Mouse (Mus musculus) kidney, postnatal 25 days (tissue): ENCODE results near the gene Arhgef1.

Experiments used
- DNase-seq, 2 experiments: peaks; one replicate each; pipeline ENCODE4 v3.0.0; 2021; ENCODE audit warnings: mixed read lengths in 2 of 2

Gene Arhgef1

DNA sequence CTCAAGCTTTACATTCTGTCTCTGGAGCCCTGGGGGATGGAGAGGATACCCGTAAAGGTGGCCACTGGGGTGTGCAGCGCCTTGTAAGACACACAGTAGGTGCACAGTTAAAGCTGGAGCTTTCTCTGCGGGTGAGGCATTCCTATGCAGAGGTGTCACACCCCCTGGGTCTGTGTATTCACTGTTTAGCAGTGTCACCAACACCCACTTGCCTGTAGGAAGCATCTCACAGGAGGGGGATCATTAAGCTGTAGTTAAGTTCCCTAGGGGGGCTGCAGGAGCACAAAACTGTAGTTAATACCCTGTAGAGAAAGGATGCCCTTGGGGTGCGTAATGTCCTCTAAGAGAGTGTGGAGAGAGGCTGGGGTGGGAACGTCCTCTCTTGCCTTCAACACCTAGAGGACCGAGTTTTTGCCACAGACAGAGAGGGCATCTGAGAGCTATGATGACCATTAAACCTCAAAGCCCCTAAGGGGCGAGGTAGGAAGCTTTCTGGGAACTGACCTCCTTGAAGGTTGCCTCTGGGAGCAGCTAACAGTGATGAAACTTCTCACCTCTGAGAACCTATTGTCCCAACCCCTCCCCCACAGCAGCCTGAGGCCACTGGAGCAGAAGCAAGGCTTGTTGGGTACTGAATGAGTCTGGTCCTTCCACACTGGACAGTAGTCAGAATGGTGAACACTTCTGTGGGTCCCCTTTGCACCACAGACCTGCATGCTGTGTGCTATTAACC is 44.8 kb downstream of the Arhgef1 start:
- DNase-seq: no peak

DNA sequence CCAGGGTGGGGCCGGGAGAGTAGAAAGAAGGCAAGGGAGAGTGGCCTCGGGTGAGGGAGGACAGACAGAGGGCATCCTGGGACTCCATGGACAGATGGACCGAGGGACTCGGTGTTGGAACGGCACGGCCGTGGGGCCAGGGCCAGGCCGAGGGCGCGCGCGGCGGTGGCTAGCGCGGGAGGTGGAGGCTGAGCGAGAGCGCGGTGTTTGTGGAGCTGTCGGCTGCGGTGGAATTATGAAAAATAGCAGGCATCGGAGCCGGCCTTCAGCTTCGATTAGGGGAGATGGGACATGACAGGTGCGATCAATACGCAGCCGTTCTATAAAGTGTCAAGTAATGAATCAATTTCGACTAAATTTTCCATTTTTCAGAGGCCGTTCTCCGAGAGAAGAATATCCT is 46.1 kb downstream of the Arhgef1 start:
- DNase-seq: no peak

DNA sequence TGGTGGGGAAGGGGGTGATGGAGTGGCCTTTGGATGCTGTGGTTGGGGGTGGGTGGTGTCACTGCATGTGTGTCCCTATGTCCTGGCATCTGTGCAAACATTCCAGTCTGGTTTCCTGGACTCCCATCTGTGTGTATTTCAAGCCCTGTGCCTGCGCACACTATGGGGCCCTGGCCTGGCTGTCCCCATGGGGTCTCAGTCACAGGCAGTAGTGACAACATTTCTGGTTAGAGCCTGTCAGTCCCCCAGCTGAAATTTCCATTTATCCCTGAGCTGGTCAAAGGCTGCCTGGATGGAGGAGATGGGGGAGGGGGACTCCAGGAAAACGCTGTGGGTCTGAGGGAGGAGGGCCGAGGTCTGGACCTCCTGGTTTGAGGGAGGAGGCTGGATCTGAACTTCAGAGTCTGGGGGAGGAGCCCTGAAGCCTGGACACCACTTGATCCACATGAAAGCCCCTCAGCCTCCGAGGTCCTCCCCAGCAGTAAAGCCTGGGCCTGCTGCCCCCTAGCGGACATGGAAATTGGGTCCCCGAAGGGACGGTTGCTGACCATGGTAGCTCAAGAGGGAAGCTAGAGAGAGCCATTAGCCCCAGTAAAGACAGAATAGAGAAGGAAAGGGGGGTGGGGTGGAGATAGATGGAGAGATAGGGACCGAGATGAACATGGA is 47.4 kb downstream of the Arhgef1 start:
- peak; percentile 68 to 79 for DNase-seq

DNA sequence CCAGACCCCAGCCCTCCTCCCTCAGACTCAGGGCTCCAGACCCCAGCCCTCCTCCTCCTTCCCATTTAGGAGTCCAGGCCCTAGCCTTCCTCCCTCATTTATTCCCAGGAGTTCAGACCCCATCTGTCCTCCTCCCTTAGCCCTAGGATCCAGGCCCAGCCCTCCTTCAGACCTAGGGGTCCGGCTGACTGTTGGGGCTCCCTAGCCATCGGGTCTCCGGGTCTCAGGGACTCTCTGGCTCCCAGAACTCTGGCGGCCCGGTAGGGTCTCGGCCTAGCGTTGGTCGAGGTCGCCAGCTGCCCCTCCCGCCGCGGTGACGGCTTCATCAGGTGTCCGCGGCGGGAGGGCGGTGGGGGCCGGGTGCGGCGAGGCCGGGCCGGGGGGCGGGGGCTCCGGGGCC is 51.3 kb downstream of the Arhgef1 start:
- DNase-seq: no peak

DNA sequence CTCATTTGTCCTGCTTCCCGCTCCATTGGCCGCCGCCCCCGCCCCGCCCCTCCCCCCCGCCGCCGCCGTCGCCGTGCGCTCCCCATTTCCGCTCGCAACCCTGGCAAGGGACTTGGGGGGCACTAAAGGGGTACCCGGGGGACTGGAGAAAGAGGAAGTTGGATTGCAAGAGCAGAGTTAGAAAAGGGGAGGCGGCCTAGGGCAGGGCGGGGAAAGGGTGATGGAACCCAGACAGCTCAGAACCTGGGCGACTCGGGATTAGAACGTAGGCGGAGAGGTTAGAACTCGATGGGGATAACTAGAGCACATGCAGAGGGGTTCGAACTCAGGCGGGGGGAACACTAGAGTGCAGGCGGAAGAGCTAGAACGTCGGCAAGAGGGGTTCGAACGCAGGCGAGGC is 51.7 kb downstream of the Arhgef1 start:
- DNase-seq: peak in 1 of 2 experiments; percentile 16

DNA sequence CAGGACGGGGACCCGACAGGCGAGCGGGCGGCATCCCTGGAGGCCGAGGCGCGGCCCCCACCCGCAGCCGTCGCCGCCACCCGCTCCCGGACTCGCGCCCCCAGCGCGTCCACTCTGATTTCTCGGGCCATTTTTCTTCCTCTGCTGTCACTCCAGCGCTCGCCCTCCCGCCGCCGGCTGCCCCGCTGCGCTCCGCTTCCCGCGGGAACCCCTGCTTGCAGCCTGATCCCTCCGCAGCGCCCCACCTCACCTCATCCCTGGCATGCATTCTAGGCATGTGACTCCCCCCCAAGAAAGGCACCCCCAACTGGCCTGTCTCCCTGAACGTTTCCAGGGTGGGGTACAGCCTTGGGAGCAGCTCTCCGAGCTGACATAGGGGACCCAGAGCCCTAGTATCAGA is 52.5 kb downstream of the Arhgef1 start:
- DNase-seq: no peak

DNA sequence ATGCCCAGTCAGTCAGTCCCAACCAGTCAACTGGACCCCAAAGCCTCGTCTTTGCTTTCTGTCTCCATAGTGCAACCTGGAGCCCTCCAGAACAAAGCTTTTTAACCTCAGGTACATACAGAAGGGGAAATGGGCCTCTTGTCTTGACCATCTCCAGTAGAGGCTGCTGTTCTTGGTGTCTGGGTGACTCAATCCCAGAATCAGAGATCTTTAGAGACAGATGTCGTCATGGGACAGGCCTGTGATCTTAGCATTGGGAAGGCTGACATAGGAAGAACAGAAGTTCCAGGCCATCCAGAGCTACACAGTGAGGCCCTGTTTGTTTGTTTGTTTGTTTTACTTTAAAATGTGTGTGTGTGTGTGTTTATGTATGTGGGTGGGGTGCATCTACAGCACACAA is 61.6 kb downstream of the Arhgef1 start:
- DNase-seq: no peak

DNA sequence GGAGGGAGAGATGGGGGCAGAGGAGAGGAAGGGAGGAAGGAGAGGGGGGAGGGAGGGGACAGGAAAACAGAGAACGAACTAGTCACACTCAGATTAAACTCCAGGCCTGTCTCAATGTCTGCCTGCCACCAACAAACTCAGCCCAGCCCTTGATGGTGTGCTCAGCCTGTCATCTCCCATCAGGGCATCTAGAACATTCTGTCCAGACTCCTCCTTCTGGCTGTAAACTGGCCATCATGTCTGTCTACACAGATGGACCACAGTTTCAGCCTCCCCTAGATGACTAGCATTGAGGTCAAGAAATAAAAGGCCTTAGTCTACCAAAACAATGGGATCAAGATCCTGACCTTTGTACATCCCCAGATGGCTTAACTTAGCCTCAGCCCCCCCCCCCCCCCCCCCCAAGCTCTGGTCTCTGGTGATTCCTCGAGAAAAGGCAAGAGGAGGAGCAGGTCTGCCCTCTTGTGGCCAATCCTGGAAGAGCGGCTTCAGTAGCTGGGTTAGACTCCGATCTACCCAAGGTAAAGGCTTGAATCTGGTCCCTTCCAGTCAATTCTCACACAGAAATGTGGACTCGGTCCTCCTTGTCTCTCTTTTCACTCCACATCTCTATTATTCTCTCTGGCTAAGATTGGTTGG is 62.3 kb downstream of the Arhgef1 start:
- DNase-seq: peak; percentile 79 to 91

DNA sequence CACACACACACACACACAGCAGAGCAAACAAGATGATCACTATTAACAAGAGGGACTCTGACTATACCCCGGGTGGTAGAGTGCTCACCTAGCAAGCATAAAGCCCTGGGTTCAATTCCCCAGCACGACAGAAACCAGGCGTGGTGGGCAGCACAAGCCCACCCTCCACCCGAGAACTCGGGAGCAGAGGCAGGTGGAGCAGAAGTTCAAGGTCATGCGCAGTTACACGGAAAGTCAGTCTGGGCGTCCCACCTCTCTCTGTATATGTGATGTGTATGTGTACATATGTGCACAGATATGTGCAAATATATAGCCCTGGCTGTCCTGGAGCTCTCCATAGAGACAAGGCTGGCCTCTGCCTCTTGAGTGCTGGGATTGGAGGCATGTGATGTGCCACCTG is 65.3 kb downstream of the Arhgef1 start:
- DNase-seq: no peak

DNA sequence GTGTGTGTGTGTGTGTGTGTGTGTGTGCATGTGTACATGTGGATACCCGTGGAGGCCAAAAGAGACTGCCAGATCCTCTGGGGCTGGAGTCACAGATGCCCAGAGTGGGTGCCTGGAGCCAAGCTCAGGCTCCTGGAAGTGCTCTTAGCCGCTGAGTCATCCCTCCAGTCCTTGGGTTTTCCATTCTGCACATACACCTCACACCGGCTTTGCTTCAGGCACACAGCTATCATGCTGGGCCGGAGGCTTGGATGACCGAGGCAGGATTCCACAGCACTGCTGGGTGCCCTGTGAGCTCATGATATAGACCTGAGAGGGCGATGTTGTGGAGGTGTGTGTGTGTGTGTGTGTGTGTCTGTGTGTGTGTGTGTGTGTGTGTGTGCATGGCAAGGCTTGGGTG is 65.8 kb downstream of the Arhgef1 start:
- no peak for DNase-seq

DNA sequence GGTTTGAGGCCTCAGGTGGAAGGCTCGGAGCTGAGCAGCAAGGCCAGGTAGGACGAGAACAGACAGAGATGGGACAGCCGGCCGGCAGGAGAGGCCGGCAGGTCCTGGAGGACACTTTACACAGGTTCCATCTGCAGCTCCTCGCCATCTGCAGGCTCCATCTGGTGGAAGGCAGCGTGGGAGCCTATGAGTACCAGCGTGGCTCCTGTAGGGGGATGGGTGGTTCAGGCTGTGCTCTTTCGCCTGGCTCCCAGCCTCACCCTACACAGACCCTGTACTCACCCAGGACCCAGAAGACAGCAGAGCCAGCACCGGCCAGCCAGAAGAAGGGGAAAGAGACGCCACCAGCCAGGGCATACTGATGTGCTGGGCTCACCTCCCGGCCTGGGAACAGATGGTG is 67.1 kb downstream of the Arhgef1 start:
- DNase-seq: peak in 1 of 2 experiments; percentile 37

DNA sequence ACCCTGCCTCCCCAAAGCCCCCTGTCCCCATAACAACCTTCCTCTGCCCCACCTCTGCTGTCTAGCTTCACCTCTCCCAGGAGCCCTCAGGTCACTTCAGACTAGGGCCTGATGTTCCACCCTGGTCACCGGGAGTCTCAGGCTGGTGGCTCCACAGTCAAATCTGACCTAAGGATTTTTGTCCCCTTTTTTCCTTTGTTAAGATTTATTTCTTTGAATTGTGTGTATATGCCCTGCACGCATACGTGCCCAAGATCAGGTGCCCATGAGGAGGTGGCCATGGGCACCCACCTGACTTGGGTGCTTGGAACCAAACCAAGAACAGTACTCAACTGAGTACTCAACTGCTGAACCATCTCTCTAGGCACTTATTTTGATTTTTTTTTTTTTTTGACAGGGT is 67.6 kb downstream of the Arhgef1 start:
- peak in 1 of 2 experiments; percentile 19 for DNase-seq

DNA sequence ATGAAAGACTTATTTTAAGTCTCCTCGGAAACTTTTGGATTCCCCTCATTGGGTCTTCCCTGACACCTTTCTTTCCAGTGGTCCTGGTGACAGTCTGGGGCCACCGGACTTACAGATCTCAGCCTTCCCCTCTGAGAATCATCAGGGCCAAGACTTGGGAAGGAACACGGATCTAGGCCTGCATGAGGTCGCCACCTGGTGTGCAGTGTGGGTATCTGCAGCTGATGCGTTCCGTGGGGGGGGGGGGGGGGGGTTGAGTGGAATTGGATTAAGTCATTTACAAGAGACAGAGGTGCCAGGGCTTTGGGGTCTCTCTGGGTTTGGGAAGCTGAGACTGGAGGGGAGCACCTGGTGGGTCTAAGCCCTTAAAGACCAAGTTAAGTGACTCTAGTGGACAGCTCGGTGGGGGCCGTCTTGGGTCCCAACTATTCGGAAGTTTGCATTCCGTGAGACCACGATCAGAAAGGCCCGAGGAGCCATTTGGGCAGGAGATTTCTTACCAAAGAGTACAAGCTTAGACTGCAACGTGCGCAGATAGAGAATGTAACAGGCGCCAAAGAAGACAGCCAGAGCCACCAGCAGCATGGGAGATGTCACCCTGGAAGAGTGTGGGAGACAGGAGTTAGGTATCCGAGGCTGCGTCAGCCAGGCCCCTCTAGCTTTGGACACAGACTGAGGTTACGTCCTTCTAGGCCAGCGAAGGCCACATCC is 68.7 kb downstream of the Arhgef1 start:
- DNase-seq: peak; percentile 36 to 56

DNA sequence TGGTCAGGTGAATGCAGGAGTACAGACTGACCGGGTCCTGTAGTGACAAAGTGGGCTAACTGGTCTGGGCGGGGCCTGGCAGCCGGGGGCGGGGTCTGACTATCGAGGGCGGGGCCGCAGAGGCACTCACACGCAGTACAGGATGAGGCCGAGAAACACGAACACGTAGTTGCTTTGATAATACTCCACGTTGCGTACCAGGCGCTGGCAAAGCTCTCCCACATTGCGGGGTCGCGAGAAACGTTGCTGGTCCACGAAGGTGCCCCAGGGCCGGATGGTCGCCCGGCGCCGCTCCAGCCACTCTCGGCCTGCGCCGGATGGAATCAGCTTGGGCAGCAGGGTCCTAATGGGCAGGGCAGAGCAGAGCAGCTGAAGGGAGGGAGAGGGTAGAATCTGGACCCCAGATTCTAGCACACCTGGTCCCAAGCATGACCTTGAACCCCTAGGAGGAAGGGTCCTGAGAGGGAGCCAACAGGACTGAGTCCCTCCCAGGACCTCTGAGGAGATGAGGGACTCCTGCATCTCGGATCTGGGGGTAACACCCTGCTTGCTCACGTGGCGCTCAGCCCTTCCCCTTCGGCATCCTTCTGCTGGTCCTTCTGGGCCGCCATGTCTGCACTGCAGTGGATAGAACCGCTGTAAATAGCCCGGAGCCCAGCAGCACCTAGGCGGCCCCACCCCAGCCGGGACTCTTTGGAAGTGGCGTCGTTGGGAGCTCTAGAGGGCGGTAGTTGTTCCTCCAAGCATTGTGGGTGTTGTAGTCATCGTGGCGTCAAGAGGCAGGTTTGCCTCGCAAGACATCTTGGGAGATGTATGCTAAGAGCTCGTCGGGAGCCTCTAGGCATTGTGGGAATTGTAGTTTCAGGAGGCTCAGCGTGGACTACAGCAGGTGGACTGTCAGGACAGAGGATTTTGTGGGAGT is 69.5 kb downstream of the Arhgef1 start, which contains the start of gene Rabac1:
Gene Rabac1, minus strand, starts transcription at position 783 of the 922 bp plus-strand sequence.
- DNase-seq: peak; percentile 93 to 97

DNA sequence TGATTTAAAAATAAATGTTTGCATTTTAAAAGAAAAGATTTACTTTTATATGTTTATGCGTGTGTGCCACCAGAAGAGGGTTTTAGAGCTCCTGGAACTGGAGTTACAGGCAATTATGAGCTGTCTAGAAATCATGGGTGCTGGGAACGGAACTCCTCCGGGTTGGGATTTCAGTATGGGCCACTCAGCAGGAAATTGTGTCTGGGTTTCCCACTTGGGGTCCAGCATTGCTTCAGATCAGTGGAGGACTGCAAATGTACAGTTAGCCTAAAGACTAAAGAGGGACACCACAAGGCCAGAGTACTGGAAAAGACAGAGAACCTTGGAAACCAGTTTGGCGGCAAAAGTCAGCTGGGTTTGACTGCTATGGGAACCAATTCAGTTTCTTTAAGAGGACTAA is 70.5 kb downstream of the Arhgef1 start:
- DNase-seq: no peak

DNA sequence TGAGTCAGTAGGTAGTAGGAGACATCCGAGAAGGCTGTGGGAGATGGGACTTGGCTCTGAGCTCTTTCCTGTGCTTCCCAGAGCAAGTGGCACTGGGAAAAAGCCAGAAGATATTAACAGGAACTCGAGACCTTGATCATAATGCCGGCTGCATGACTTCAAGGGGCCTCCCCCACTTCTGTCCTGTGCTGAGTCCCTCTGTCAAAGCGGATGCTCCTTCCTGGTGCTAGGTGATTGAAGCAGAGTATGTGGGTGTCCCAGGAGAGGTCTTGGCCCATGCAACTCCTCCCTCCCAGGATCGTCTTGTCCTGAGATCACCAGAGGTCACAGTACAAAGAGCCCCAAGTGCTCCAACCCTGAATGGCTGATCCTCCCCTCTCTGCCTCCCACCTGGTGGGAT is 71.2 kb downstream of the Arhgef1 start:
- no peak for DNase-seq

DNA sequence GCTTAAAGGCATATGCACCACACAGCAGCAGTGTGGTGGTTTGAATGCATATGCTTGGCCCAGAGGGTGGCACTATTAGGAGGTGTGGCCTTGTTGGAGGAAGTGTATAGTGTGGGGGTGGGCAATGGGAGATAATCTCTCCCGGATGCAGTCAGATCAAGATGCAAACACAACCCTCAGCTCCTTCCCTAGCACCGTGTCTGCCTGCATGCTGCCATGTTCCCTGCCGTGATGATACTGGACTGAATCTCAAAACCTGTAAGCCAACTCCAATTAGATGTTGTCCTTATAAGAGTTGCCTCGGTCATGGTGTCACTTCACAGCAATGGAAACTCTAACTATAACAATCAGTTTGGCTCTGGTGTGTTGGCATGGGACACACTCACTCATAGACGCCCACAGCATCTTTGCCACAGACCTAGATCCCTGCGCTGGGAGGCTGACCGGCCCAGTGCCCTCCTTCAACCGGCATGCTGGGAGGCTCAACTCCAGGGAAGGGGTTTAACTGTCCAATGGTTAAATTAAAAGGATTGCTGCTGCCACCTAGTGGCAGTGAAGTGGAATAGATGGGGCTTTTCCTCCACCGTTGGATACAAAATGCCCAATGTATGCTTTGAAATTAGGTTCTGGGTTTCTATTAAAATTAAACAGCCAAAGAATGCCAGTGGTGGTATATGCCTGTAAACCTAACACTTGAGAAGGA is 72.3 kb downstream of the Arhgef1 start:
- peak in 1 of 2 experiments; percentile 36 for DNase-seq
